ENCODE assay signal across 21 mouse cellular contexts in genomic region chr5:55049287-55049913, GRCm38 (mm10).
A peak's percentile ranks its signal among the peaks of the same experiment; 100 is the strongest.
DNase-seq lines count a peak whose midpoint lies in the region; ATAC-seq and TF ChIP-seq lines count a peak whose summit lies in the region.
"Had no signal": no experiment of that assay in that cellular context is flagged by ENCODE, and none has a peak within 500 bp of the region (broad histone marks: within the 10 kb centered on the region; RNA-seq: fewer than 3 reads in every experiment).

No protein-coding gene starts in this region.

- no peaks in the 10 kb centered on the region for H3K27me3 ChIP-seq in stomach, embryonic 15.5 days (replicated peaks)
- no peaks in the 10 kb centered on the region for H3K27me3 ChIP-seq in stomach, postnatal 0 days (ENCODE audit: control insufficient read depth, insufficient read depth, low read length)
- H3K27me3 ChIP-seq in heart, embryonic 16.5 days (ENCODE audit: control insufficient read depth, insufficient read depth, low read length): no peaks in the 10 kb centered on the region
- H3K27me3 ChIP-seq in midbrain, embryonic 16.5 days (ENCODE audit: control insufficient read depth, insufficient read depth, low read depth, low read length): no peaks in the 10 kb centered on the region
- H3K27me3 ChIP-seq: hindbrain, embryonic 15.5 days; Patski had no signal

- H3K9me3 ChIP-seq in stomach, embryonic 15.5 days: no peaks in the 10 kb centered on the region
- H3K9me3 ChIP-seq in stomach, postnatal 0 days (ENCODE audit: control insufficient read depth, low read length): no peaks in the 10 kb centered on the region
- H3K9me3 ChIP-seq in heart, embryonic 16.5 days (replicated peaks; ENCODE audit: control insufficient read depth, low read length): no peaks in the 10 kb centered on the region
- H3K9me3 ChIP-seq in midbrain, embryonic 16.5 days (replicated peaks; ENCODE audit: control insufficient read depth, low read length, poor library complexity, severe bottlenecking): no peaks in the 10 kb centered on the region
- H3K9me3 ChIP-seq: hindbrain, embryonic 15.5 days; limb, embryonic 10.5 days; midbrain, embryonic 10.5 days had no signal

- H3K4me1 ChIP-seq in stomach, embryonic 15.5 days: no peaks in the 10 kb centered on the region
- no peaks in the 10 kb centered on the region for H3K4me1 ChIP-seq in stomach, postnatal 0 days (replicated peaks; ENCODE audit: control insufficient read depth, insufficient read depth)
- peaks cover 6% of the 10 kb centered on the region for H3K4me1 ChIP-seq in heart, embryonic 16.5 days (ENCODE audit: control insufficient read depth, insufficient read depth, low read length)
- no peaks in the 10 kb centered on the region for H3K4me1 ChIP-seq in midbrain, embryonic 16.5 days (ENCODE audit: control insufficient read depth, insufficient read depth, low read length)
- H3K4me1 ChIP-seq: hindbrain, embryonic 15.5 days; limb, embryonic 10.5 days; midbrain, embryonic 10.5 days had no signal

- no peak overlapping the region for H3K9ac ChIP-seq in stomach, embryonic 15.5 days
- no peak overlapping the region for H3K9ac ChIP-seq in stomach, postnatal 0 days (ENCODE audit: low read length)
- no peak overlapping the region for H3K9ac ChIP-seq in heart, embryonic 16.5 days (ENCODE audit: low read length)
- H3K9ac ChIP-seq in midbrain, embryonic 16.5 days (ENCODE audit: low read depth, low read length): no peak overlapping the region
- H3K9ac ChIP-seq: forebrain, postnatal 0 days; hindbrain, embryonic 15.5 days had no signal

- DNase-seq in adrenal gland, postnatal 10 days: peak; percentile 1
- no peak for DNase-seq in adrenal gland, postnatal 14 days
- DNase-seq in stomach, postnatal 0 days (ENCODE audit: low spot score): no peak
- DNase-seq in cerebellum, adult 11 months: no peak
- DNase-seq in retina, postnatal 1 day: no peak
- DNase-seq: adrenal gland, postnatal 36 days; cerebellum, adult 9-11 months; forebrain, postnatal 0 days; gastrocnemius, postnatal 25 days; kidney, adult 2 months; kidney, postnatal 10 days; liver; right cerebral cortex, adult 18-20 months had no signal

- H3K36me3 ChIP-seq in stomach, embryonic 15.5 days: no peaks in the 10 kb centered on the region
- H3K36me3 ChIP-seq in stomach, postnatal 0 days (ENCODE audit: control insufficient read depth, insufficient read depth, low read length): no peaks in the 10 kb centered on the region
- no peaks in the 10 kb centered on the region for H3K36me3 ChIP-seq in heart, embryonic 16.5 days (ENCODE audit: control insufficient read depth, insufficient read depth)
- H3K36me3 ChIP-seq in midbrain, embryonic 16.5 days (ENCODE audit: control insufficient read depth, insufficient read depth, low read length): no peaks in the 10 kb centered on the region
- H3K36me3 ChIP-seq: hindbrain, embryonic 15.5 days; limb, embryonic 10.5 days; midbrain, embryonic 10.5 days had no signal

- TF ChIP-seq CTCF in stomach, postnatal 0 days (IDR thresholded peaks at IDR 0.05; ENCODE audit: low read depth): no peak

- H3K4me2 ChIP-seq in stomach, embryonic 15.5 days: no peak overlapping the region
- no peak overlapping the region for H3K4me2 ChIP-seq in stomach, postnatal 0 days (replicated peaks; ENCODE audit: low read depth)
- no peak overlapping the region for H3K4me2 ChIP-seq in heart, embryonic 16.5 days (ENCODE audit: low read depth, low read length)
- H3K4me2 ChIP-seq in midbrain, embryonic 16.5 days (ENCODE audit: low read length): no peak overlapping the region
- H3K4me2 ChIP-seq: hindbrain, embryonic 15.5 days had no signal

- TF ChIP-seq EP300 in stomach, postnatal 0 days (optimal IDR thresholded peaks at IDR 0.05): no peak

- H3K4me3 ChIP-seq in stomach, embryonic 15.5 days (replicated peaks): no peak overlapping the region
- no peak overlapping the region for H3K4me3 ChIP-seq in stomach, postnatal 0 days (ENCODE audit: low read depth, low read length)
- no peak overlapping the region for H3K4me3 ChIP-seq in heart, embryonic 16.5 days (ENCODE audit: low read length)
- H3K4me3 ChIP-seq in midbrain, embryonic 16.5 days (ENCODE audit: low read depth, low read length): no peak overlapping the region
- H3K4me3 ChIP-seq: hindbrain, embryonic 15.5 days; limb, embryonic 10.5 days; midbrain, embryonic 10.5 days had no signal

- 50% methylated on average over 4 of the region's 4 CpGs for WGBS in stomach, embryonic 15.5 days
- WGBS in stomach, postnatal 0 days: 49% methylated on average over 4 of the region's 4 CpGs
- WGBS in heart, embryonic 16.5 days: 27% methylated on average over 4 of the region's 4 CpGs
- 75% methylated on average over 4 of the region's 4 CpGs for WGBS in midbrain, embryonic 16.5 days

- ATAC-seq in stomach, embryonic 15.5 days (ENCODE audit: insufficient read depth, low FRiP score, low read depth): peak; percentile 63; the same call in 1 of the 2 replicates
- ATAC-seq in stomach, postnatal 0 days (ENCODE audit: low FRiP score, low TSS enrichment): no peak
- peak; percentile 89 for ATAC-seq in heart, embryonic 16.5 days (replicated peaks; ENCODE audit: extremely low read depth, insufficient read depth, low FRiP score)
- ATAC-seq in midbrain, embryonic 16.5 days: no peak
- ATAC-seq: forebrain, postnatal 0 days; Patski had no signal

- H3K27ac ChIP-seq in stomach, embryonic 15.5 days: no peak overlapping the region
- no peak overlapping the region for H3K27ac ChIP-seq in stomach, postnatal 0 days (replicated peaks)
- peak overlapping the region; percentile 80 for H3K27ac ChIP-seq in heart, embryonic 16.5 days (ENCODE audit: low read length)
- no peak overlapping the region for H3K27ac ChIP-seq in midbrain, embryonic 16.5 days (ENCODE audit: low read length)
- H3K27ac ChIP-seq: hindbrain, embryonic 15.5 days; limb, embryonic 10.5 days; macrophage; midbrain, embryonic 10.5 days had no signal

Comparison
In these comparisons a context has a peak if more than half of its experiments do, and no peak if none do; other contexts are left out.
1. ATAC-seq: peak in stomach, embryonic 15.5 days (single experiment) and heart, embryonic 16.5 days (single experiment); none in stomach, postnatal 0 days (single experiment) and midbrain, embryonic 16.5 days (single experiment).